Mouse (Mus musculus) erythroid progenitor cell, adult 5-6 weeks (primary cell): Measurements from ENCODE around the gene Mrgprx1. TPM values are rescaled to one million over a fixed set of nuclear protein-coding genes. Genes with fewer than 3 reads are reported as not detected.

ENCODE experiments used
- ATAC-seq: replicated peaks from 2 replicates; pipeline ENCODE4 v1.8.0; 2016; ENCODE audit warnings: moderate number of reproducible peaks, mild to moderate bottlenecking, moderate TSS enrichment, inconsistent platforms; ENCODE audit not compliant: poor library complexity, low FRiP score, severe bottlenecking
- total RNA-seq, 2 experiments: library from RNA; stranded (forward) in 1 of 2; stranded (reverse) in 1 of 2; fragments of 150-400 nt in 1 of 2; fragments of 186-747, 209-891 nt in 1 of 2; gene quantifications; 2 replicates each; pipeline versions ENCODE4 v1.2.3 to v1.2.4; 2015 to 2017; ENCODE audit warnings: low replicate concordance in 2 of 2

Mrgprx1 gene
- total RNA-seq (2015; ENCODE audit: low replicate concordance) (not detected in 2 replicates), total RNA-seq (2017; ENCODE audit: low replicate concordance) (not detected in 2 replicates)

GRCm38 (mm10) chr7:48027497-48027896, at the start of gene Mrgprx1:
Gene Mrgprx1, minus strand, starts transcription at chr7:48027597.
- ATAC-seq: no peak

DNA sequence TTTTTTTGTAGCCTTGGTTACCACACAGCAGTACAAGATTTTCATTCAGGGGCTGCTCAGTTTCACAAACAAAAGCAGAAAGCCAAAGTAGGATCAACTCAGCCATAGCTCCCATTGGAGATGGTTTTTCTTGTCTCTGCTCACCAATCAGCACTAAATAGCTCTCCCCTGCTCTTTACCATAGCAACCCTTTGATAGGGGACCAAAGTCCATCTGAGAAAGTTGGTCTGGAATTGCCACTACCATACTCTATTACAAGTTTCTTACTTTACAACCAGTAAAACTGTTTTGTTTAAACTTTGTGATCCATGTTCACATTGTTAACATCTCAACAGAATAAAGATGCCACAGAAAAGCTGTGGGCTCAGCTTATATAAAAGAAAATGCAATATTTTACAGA, 48.1 kb upstream of the Mrgprx1 start:
- ATAC-seq: no peak

- ATAC-seq: no peak
Observed at GRCm38 (mm10) chr7:48046475-48047185, 19.2 kb upstream of the Mrgprx1 start.

GRCm38 (mm10) chr7:48044046-48044445, 16.6 kb upstream of the Mrgprx1 start:
- no peak for ATAC-seq

- no peak for ATAC-seq
Observed at GRCm38 (mm10) chr7:48017874-48018273, 9.5 kb downstream of the Mrgprx1 start.

- ATAC-seq: no peak
Observed at GRCm38 (mm10) chr7:47995689-47996088, 31.7 kb downstream of the Mrgprx1 start.

DNA sequence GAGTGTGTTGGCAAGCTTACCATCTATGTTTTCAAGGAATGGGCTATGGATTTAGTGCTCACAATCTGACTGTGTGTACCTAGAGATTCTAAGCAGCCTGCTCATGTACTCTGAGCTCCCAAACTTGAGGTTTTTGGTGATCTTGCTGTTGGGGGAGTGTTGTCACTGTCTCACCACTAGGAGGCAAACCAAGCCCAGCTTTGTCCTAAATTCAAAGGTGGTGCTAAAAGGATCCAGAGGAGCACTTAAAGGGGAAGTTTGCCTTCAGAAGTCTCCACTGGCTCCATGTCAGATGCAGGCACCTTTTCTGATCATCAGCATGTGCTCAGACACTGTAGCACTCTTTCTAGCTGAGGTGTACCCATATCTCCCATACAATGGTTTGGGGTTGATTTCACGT, 40.6 kb downstream of the Mrgprx1 start:
- no peak for ATAC-seq

DNA sequence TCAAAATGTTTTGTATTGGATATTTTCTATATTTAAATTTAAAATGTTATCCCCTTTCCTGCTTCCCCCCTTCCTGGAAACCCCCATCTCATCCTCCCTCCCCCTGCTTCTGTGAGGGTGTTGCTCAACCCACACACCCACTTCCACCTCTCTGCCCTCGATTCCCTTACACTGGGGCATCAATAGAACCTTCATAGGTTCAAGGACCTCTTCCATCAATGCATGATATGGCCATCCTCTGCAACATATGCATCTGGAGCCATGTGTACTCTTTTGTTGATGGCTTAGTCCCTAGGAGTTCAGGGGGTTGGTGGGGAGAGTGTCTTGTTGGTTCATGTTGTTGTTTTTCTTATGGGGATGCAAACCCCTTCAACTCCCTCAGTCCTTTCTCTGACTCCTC, 45.4 kb downstream of the Mrgprx1 start, which contains the start of gene Mrgpra4:
Gene Mrgpra4 (minus strand): TSS at position 101 of the 400 bp plus-strand sequence.
- no peak for ATAC-seq

Other genes starting within 250 kb of the Mrgprx1 start
- gene Mrgpra4, start 45.5 kb downstream of the Mrgprx1 start, total RNA-seq (2015; ENCODE audit: low replicate concordance): not detected in 2 replicates
- gene Mrgpra4, start 45.5 kb downstream of the Mrgprx1 start, total RNA-seq (2017; ENCODE audit: low replicate concordance): not detected in 2 replicates
- not detected in 2 replicates for gene Mrgprb5, start 141.4 kb upstream of the Mrgprx1 start, total RNA-seq (2015; ENCODE audit: low replicate concordance)
- gene Mrgprb5, start 141.4 kb upstream of the Mrgprx1 start, total RNA-seq (2017; ENCODE audit: low replicate concordance): not detected in 2 replicates
- not detected in 2 replicates for gene Mrgprb4, start 171.7 kb upstream of the Mrgprx1 start, total RNA-seq (2015; ENCODE audit: low replicate concordance)
- gene Mrgprb4, start 171.7 kb upstream of the Mrgprx1 start, total RNA-seq (2017; ENCODE audit: low replicate concordance): not detected in 2 replicates